Mouse (Mus musculus): ENCODE data around the gene Ankrd33b.

The Ankrd33b gene

GRCm38 (mm10) chr15:31343602-31344001 is 23.9 kb downstream of the Ankrd33b start:
- H3K36me3 ChIP-seq (ENCODE audit: insufficient read depth, low read length) = no peaks in the 10 kb centered on the region
- H3K27me3 ChIP-seq (ENCODE audit: insufficient read depth, low read length) = peaks cover 6% of the 10 kb centered on the region; the same call in 1 of the 2 replicates
- TF ChIP-seq CTCF (conservative IDR thresholded peaks at IDR 0.05; ENCODE audit: low read length) = no peak
- no peaks in the 10 kb centered on the region for H3K9me3 ChIP-seq (ENCODE audit: low read length)
- peaks cover 38% of the 10 kb centered on the region for H3K4me1 ChIP-seq (replicated peaks; ENCODE audit: low read depth, low read length)
- H3K4me3 ChIP-seq (replicated peaks; ENCODE audit: low read length) = no peak overlapping the region

GRCm38 (mm10) chr15:31342496-31342901 is 25.0 kb downstream of the Ankrd33b start:
- TF ChIP-seq CTCF (conservative IDR thresholded peaks at IDR 0.05; ENCODE audit: low read length) = no peak
- TF ChIP-seq NANOG (IDR thresholded peaks at IDR 0.05; ENCODE audit: borderline replicate concordance, low read length) = no peak
- TF ChIP-seq POU5F1 (IDR thresholded peaks at IDR 0.05; ENCODE audit: borderline replicate concordance, low read length) = no peak
- H3K36me3 ChIP-seq (ENCODE audit: insufficient read depth, low read length) = no peaks in the 10 kb centered on the region
- peaks cover 3% of the 10 kb centered on the region; the same call in 1 of the 2 replicates for H3K27me3 ChIP-seq (ENCODE audit: insufficient read depth, low read length)
- no peaks in the 10 kb centered on the region for H3K9me3 ChIP-seq (ENCODE audit: low read length)
- no peak overlapping the region for H3K4me3 ChIP-seq (replicated peaks; ENCODE audit: low read length)
- peaks cover 42% of the 10 kb centered on the region for H3K4me1 ChIP-seq (replicated peaks; ENCODE audit: low read depth, low read length)

GRCm38 (mm10) chr15:31342001-31342400 is 25.5 kb downstream of the Ankrd33b start:
- H3K4me1 ChIP-seq (replicated peaks; ENCODE audit: low read depth, low read length) = peaks cover 46% of the 10 kb centered on the region
- H3K36me3 ChIP-seq (ENCODE audit: insufficient read depth, low read length) = no peaks in the 10 kb centered on the region
- TF ChIP-seq POU5F1 (IDR thresholded peaks at IDR 0.05; ENCODE audit: borderline replicate concordance, low read length) (no peak), NANOG (IDR thresholded peaks at IDR 0.05; ENCODE audit: borderline replicate concordance, low read length) (no peak), CTCF (conservative IDR thresholded peaks at IDR 0.05; ENCODE audit: low read length) (no peak)

GRCm38 (mm10) chr15:31338656-31339291 is 28.8 kb downstream of the Ankrd33b start:
- TF ChIP-seq POU5F1 (IDR thresholded peaks at IDR 0.05; ENCODE audit: borderline replicate concordance, low read length) = no peak
- TF ChIP-seq NANOG (IDR thresholded peaks at IDR 0.05; ENCODE audit: borderline replicate concordance, low read length) = no peak
- TF ChIP-seq CTCF (conservative IDR thresholded peaks at IDR 0.05; ENCODE audit: low read length) = no peak
- H3K4me1 ChIP-seq (replicated peaks; ENCODE audit: low read depth, low read length) = peaks cover 33% of the 10 kb centered on the region
- H3K36me3 ChIP-seq (ENCODE audit: insufficient read depth, low read length) = no peaks in the 10 kb centered on the region
- no peaks in the 10 kb centered on the region for H3K9me3 ChIP-seq (ENCODE audit: low read length)
- H3K4me3 ChIP-seq (replicated peaks; ENCODE audit: low read length) = no peak overlapping the region
- H3K27me3 ChIP-seq (ENCODE audit: insufficient read depth, low read length) = 0 out of 2 replicates have a peak, but pooled peaks cover 3% of the 10 kb centered on the region

More at GRCm38 (mm10) chr15:31342001-31342400, 25.5 kb downstream of the Ankrd33b start:
- Histone ChIP-seq H3K27me3 (ENCODE audit: insufficient read depth, low read length) (peaks cover 3% of the 10 kb centered on the region; the same call in 1 of the 2 replicates), H3K4me3 (replicated peaks; ENCODE audit: low read length) (no peak overlapping the region), H3K9me3 (ENCODE audit: low read length) (no peaks in the 10 kb centered on the region)

GRCm38 (mm10) chr15:31337983-31338382 is 29.5 kb downstream of the Ankrd33b start:
- Histone ChIP-seq H3K4me3 (replicated peaks; ENCODE audit: low read length) (no peak overlapping the region), H3K4me1 (replicated peaks; ENCODE audit: low read depth, low read length) (peaks cover 30% of the 10 kb centered on the region), H3K36me3 (ENCODE audit: insufficient read depth, low read length) (no peaks in the 10 kb centered on the region), H3K27me3 (ENCODE audit: insufficient read depth, low read length) (no peaks in the 10 kb centered on the region), H3K9me3 (ENCODE audit: low read length) (no peaks in the 10 kb centered on the region)
- no peak for TF ChIP-seq CTCF (conservative IDR thresholded peaks at IDR 0.05; ENCODE audit: low read length)
- no peak for TF ChIP-seq POU5F1 (IDR thresholded peaks at IDR 0.05; ENCODE audit: borderline replicate concordance, low read length)
- TF ChIP-seq NANOG (IDR thresholded peaks at IDR 0.05; ENCODE audit: borderline replicate concordance, low read length) = no peak

- Histone ChIP-seq H3K36me3 (ENCODE audit: insufficient read depth, low read length) (no peaks in the 10 kb centered on the region), H3K27me3 (ENCODE audit: insufficient read depth, low read length) (no peaks in the 10 kb centered on the region), H3K9me3 (ENCODE audit: low read length) (no peaks in the 10 kb centered on the region), H3K4me3 (replicated peaks; ENCODE audit: low read length) (no peak overlapping the region), H3K4me1 (replicated peaks; ENCODE audit: low read depth, low read length) (peaks cover 31% of the 10 kb centered on the region)
- TF ChIP-seq POU5F1 (IDR thresholded peaks at IDR 0.05; ENCODE audit: borderline replicate concordance, low read length) = no peak
- no peak for TF ChIP-seq CTCF (conservative IDR thresholded peaks at IDR 0.05; ENCODE audit: low read length)
- TF ChIP-seq NANOG (IDR thresholded peaks at IDR 0.05; ENCODE audit: borderline replicate concordance, low read length) = no peak
Measured at GRCm38 (mm10) chr15:31337192-31337741, 30.3 kb downstream of the Ankrd33b start.

- TF ChIP-seq NANOG (IDR thresholded peaks at IDR 0.05; ENCODE audit: borderline replicate concordance, low read length) (no peak), POU5F1 (IDR thresholded peaks at IDR 0.05; ENCODE audit: borderline replicate concordance, low read length) (no peak), CTCF (conservative IDR thresholded peaks at IDR 0.05; ENCODE audit: low read length) (no peak)
- Histone ChIP-seq H3K9me3 (ENCODE audit: low read length) (no peaks in the 10 kb centered on the region), H3K27me3 (ENCODE audit: insufficient read depth, low read length) (no peaks in the 10 kb centered on the region), H3K36me3 (ENCODE audit: insufficient read depth, low read length) (no peaks in the 10 kb centered on the region), H3K4me1 (replicated peaks; ENCODE audit: low read depth, low read length) (peaks cover 31% of the 10 kb centered on the region), H3K4me3 (replicated peaks; ENCODE audit: low read length) (no peak overlapping the region)
Measured at GRCm38 (mm10) chr15:31336685-31337084, 30.8 kb downstream of the Ankrd33b start.

GRCm38 (mm10) chr15:31334829-31335228 is 32.7 kb downstream of the Ankrd33b start:
- Histone ChIP-seq H3K27me3 (ENCODE audit: insufficient read depth, low read length) (no peaks in the 10 kb centered on the region), H3K36me3 (ENCODE audit: insufficient read depth, low read length) (no peaks in the 10 kb centered on the region), H3K4me1 (replicated peaks; ENCODE audit: low read depth, low read length) (peaks cover 21% of the 10 kb centered on the region), H3K9me3 (ENCODE audit: low read length) (no peaks in the 10 kb centered on the region), H3K4me3 (replicated peaks; ENCODE audit: low read length) (no peak overlapping the region)
- no peak for TF ChIP-seq NANOG (IDR thresholded peaks at IDR 0.05; ENCODE audit: borderline replicate concordance, low read length)
- TF ChIP-seq POU5F1 (IDR thresholded peaks at IDR 0.05; ENCODE audit: borderline replicate concordance, low read length) = no peak
- no peak for TF ChIP-seq CTCF (conservative IDR thresholded peaks at IDR 0.05; ENCODE audit: low read length)
